Mouse (Mus musculus) neural tube, embryonic 13.5 days (tissue): Measurements from ENCODE around the gene Kat5. TPM values are rescaled to one million over a fixed set of nuclear protein-coding genes. Genes with fewer than 3 reads are reported as not detected.

Source experiments
- ATAC-seq: fragments of 200-750 bp; cut with Nextera tagmentation; 2 replicates; pipeline ENCODE4 v1.8.0; 2017; ENCODE audit warnings: low read depth, mild to moderate bottlenecking, moderate TSS enrichment, moderate library complexity
- H3K27ac ChIP-seq: fragments of 300-500 bp; sonication (generic); replicated peaks from 2 replicates; pipeline ENCODE4 v1.5.1; 2015; ENCODE audit warnings: moderate library complexity, mild to moderate bottlenecking, inconsistent platforms
- H3K27me3 ChIP-seq: fragments of 300-500 bp; sonication (generic); 2 replicates; pipeline ENCODE4 v1.6.1; 2015; ENCODE audit warnings: mild to moderate bottlenecking, inconsistent platforms
- H3K36me3 ChIP-seq: fragments of 300-500 bp; sonication (generic); 2 replicates; pipeline ENCODE4 v1.6.1; 2015; ENCODE audit warnings: mild to moderate bottlenecking, inconsistent platforms
- H3K4me1 ChIP-seq: fragments of 300-500 bp; sonication (generic); replicated peaks from 2 replicates; pipeline ENCODE4 v1.6.1; 2015; ENCODE audit warnings: inconsistent platforms
- H3K4me2 ChIP-seq: fragments of 300-500 bp; sonication (generic); 2 replicates; pipeline ENCODE4 v1.6.1; 2015; ENCODE audit warnings: inconsistent platforms, mild to moderate bottlenecking, moderate library complexity
- H3K4me3 ChIP-seq: fragments of 300-500 bp; sonication (generic); 2 replicates; pipeline ENCODE4 v1.5.1; 2015; ENCODE audit warnings: mild to moderate bottlenecking, inconsistent platforms
- H3K9ac ChIP-seq: fragments of 300-500 bp; sonication (generic); 2 replicates; pipeline ENCODE4 v1.6.1; 2015; ENCODE audit warnings: moderate library complexity, mild to moderate bottlenecking, inconsistent platforms
- H3K9me3 ChIP-seq: fragments of 300-500 bp; sonication (generic); 2 replicates; pipeline ENCODE4 v1.6.1; 2016; ENCODE audit warnings: inconsistent platforms
- WGBS: fragments of 180-500 bp; shearing (Covaris S2); methylation state at CpG from one replicate; pipeline ENCODE4 v1.1.7; 2015; 5-methylcytosine and 5-hydroxymethylcytosine counted together
- polyA plus RNA-seq: library from polyadenylated mRNA; unstranded; fragments of >200 nt; fragmentation: Nextera tagmentation; extraction: Ambion mirVana; gene quantifications from 2 replicates; pipeline ENCODE4 v1.2.1, GENCODE M21; 2015

Gene Kat5
- polyA plus RNA-seq, 1 experiment from 2014 or later, result 77.2 TPM

- H3K9me3 ChIP-seq, result no peaks in the 10 kb centered on the region
- H3K4me1 ChIP-seq, result no peaks in the 10 kb centered on the region
- WGBS, result 81% methylated on average over 9 of the region's 9 CpGs
- no peak overlapping the region for H3K27ac ChIP-seq
- no peak overlapping the region for H3K4me2 ChIP-seq
- no peak overlapping the region for H3K9ac ChIP-seq
- H3K4me3 ChIP-seq, result no peak overlapping the region
- H3K27me3 ChIP-seq, result no peaks in the 10 kb centered on the region
- no peak for ATAC-seq
- H3K36me3 ChIP-seq, result no peaks in the 10 kb centered on the region
These were observed 20.9 kb downstream of the Kat5 start for GRCm38 (mm10) chr19:5589159-5589558.

GRCm38 (mm10) chr19:5581995-5582394 lies 28.0 kb downstream of the Kat5 start:
- Histone ChIP-seq H3K4me1 (no peaks in the 10 kb centered on the region), H3K9ac (no peak overlapping the region), H3K36me3 (no peaks in the 10 kb centered on the region), H3K9me3 (no peaks in the 10 kb centered on the region), H3K4me2 (no peak overlapping the region), H3K27ac (no peak overlapping the region), H3K27me3 (no peaks in the 10 kb centered on the region; the same call in 1 of the 2 replicates), H3K4me3 (no peak overlapping the region)
- 74% methylated on average over 2 of the region's 2 CpGs for WGBS
- ATAC-seq, result no peak

GRCm38 (mm10) chr19:5580776-5581175 lies 29.3 kb downstream of the Kat5 start:
- Histone ChIP-seq H3K27ac (no peak overlapping the region), H3K27me3 (no peaks in the 10 kb centered on the region; the same call in 1 of the 2 replicates), H3K9me3 (no peaks in the 10 kb centered on the region), H3K9ac (no peak overlapping the region), H3K36me3 (no peaks in the 10 kb centered on the region), H3K4me1 (no peaks in the 10 kb centered on the region), H3K4me3 (no peak overlapping the region), H3K4me2 (no peak overlapping the region)
- 88% methylated on average over 6 of the region's 6 CpGs for WGBS
- no peak for ATAC-seq

- 77% methylated on average over 4 of the region's 4 CpGs for WGBS
- Histone ChIP-seq H3K27me3 (no peaks in the 10 kb centered on the region; the same call in 1 of the 2 replicates), H3K36me3 (no peaks in the 10 kb centered on the region), H3K9me3 (no peaks in the 10 kb centered on the region), H3K4me3 (no peak overlapping the region), H3K4me1 (no peaks in the 10 kb centered on the region), H3K27ac (no peak overlapping the region), H3K4me2 (no peak overlapping the region), H3K9ac (no peak overlapping the region)
- no peak for ATAC-seq
These were observed 30.1 kb downstream of the Kat5 start for GRCm38 (mm10) chr19:5579971-5580370.

- peaks cover 9% of the 10 kb centered on the region; the same call in 1 of the 2 replicates for H3K36me3 ChIP-seq
- H3K4me2 ChIP-seq, result no peak overlapping the region
- H3K9ac ChIP-seq, result no peak overlapping the region
- no peak for ATAC-seq
- H3K27me3 ChIP-seq, result no peaks in the 10 kb centered on the region
- no peak overlapping the region for H3K27ac ChIP-seq
- no peaks in the 10 kb centered on the region for H3K9me3 ChIP-seq
- H3K4me3 ChIP-seq, result no peak overlapping the region
- H3K4me1 ChIP-seq, result no peaks in the 10 kb centered on the region
- 87% methylated on average over 1 of the region's 1 CpGs for WGBS
These were observed 34.7 kb downstream of the Kat5 start for GRCm38 (mm10) chr19:5575336-5575735.

- ATAC-seq, result no peak
- Histone ChIP-seq H3K4me2 (no peak overlapping the region), H3K9ac (no peak overlapping the region), H3K4me3 (no peak overlapping the region), H3K9me3 (no peaks in the 10 kb centered on the region), H3K27ac (no peak overlapping the region), H3K4me1 (peaks cover 12% of the 10 kb centered on the region), H3K27me3 (peaks cover 6% of the 10 kb centered on the region; the same call in 1 of the 2 replicates), H3K36me3 (peaks cover 20% of the 10 kb centered on the region)
- WGBS, result 85% methylated on average over 19 of the region's 19 CpGs
These were observed 37.5 kb downstream of the Kat5 start for GRCm38 (mm10) chr19:5572331-5573125.

GRCm38 (mm10) chr19:5571831-5572230 lies 38.2 kb downstream of the Kat5 start:
- H3K4me2 ChIP-seq, result no peak overlapping the region
- no peak for ATAC-seq
- WGBS, result 78% methylated on average over 5 of the region's 5 CpGs
- no peak overlapping the region for H3K9ac ChIP-seq
- H3K36me3 ChIP-seq, result peaks cover 20% of the 10 kb centered on the region
- H3K4me3 ChIP-seq, result no peak overlapping the region
- no peaks in the 10 kb centered on the region for H3K9me3 ChIP-seq
- no peak overlapping the region for H3K27ac ChIP-seq
- H3K4me1 ChIP-seq, result peaks cover 19% of the 10 kb centered on the region
- H3K27me3 ChIP-seq, result peaks cover 8% of the 10 kb centered on the region

- Histone ChIP-seq H3K36me3 (peaks cover 20% of the 10 kb centered on the region), H3K9ac (peak overlapping the region; percentile 2; the same call in 1 of the 2 replicates), H3K27ac (no peak overlapping the region), H3K4me1 (peaks cover 21% of the 10 kb centered on the region), H3K4me3 (no peak overlapping the region), H3K9me3 (no peaks in the 10 kb centered on the region), H3K27me3 (peaks cover 21% of the 10 kb centered on the region), H3K4me2 (no peak overlapping the region)
- no peak for ATAC-seq
- WGBS, result 90% methylated on average over 32 of the region's 32 CpGs
These were observed 39.4 kb downstream of the Kat5 start for GRCm38 (mm10) chr19:5570353-5571246.

GRCm38 (mm10) chr19:5569521-5569920 lies 40.5 kb downstream of the Kat5 start:
- WGBS, result 91% methylated on average over 10 of the region's 10 CpGs
- no peak overlapping the region for H3K9ac ChIP-seq
- no peak for ATAC-seq
- no peaks in the 10 kb centered on the region for H3K9me3 ChIP-seq
- peaks cover 20% of the 10 kb centered on the region for H3K36me3 ChIP-seq
- H3K4me3 ChIP-seq, result 0 out of 2 replicates have a peak overlapping the region, but pooled peaks have one; percentile 75
- H3K27me3 ChIP-seq, result peaks cover 31% of the 10 kb centered on the region
- H3K4me2 ChIP-seq, result no peak overlapping the region
- H3K4me1 ChIP-seq, result peaks cover 21% of the 10 kb centered on the region
- H3K27ac ChIP-seq, result no peak overlapping the region

GRCm38 (mm10) chr19:5568470-5569140 lies 41.4 kb downstream of the Kat5 start:
- 8% methylated on average over 27 of the region's 27 CpGs for WGBS
- ATAC-seq, result peak; percentile 16
- H3K4me1 ChIP-seq, result peaks cover 21% of the 10 kb centered on the region
- peak overlapping the region; percentile 75 for H3K4me3 ChIP-seq
- H3K36me3 ChIP-seq, result peaks cover 20% of the 10 kb centered on the region
- peaks cover 41% of the 10 kb centered on the region for H3K27me3 ChIP-seq
- peak overlapping the region; percentile 80 for H3K9ac ChIP-seq
- no peaks in the 10 kb centered on the region for H3K9me3 ChIP-seq
- H3K27ac ChIP-seq, result peak overlapping the region; percentile 88; the same call in 1 of the 2 replicates
- peak overlapping the region; percentile 91 for H3K4me2 ChIP-seq

GRCm38 (mm10) chr19:5567534-5568469 lies 42.2 kb downstream of the Kat5 start, which contains the start of gene Ap5b1:
Gene Ap5b1, plus strand, starts transcription at chr19:5568025.
- H3K27me3 ChIP-seq, result peaks cover 49% of the 10 kb centered on the region
- no peaks in the 10 kb centered on the region for H3K9me3 ChIP-seq
- H3K4me1 ChIP-seq, result peaks cover 21% of the 10 kb centered on the region
- peak within 1 kb of the TSS; percentile 88 for H3K27ac ChIP-seq
- WGBS, result under 1% methylated on average over 101 of the region's 102 CpGs
- peak within 1 kb of the TSS; percentile 80 for H3K9ac ChIP-seq
- peak within 1 kb of the TSS; percentile 91 for H3K4me2 ChIP-seq
- peak; percentile 92 for ATAC-seq
- peak within 1 kb of the TSS; percentile 75 for H3K4me3 ChIP-seq
- peaks cover 20% of the 10 kb centered on the region for H3K36me3 ChIP-seq
